Mouse (Mus musculus) megakaryocyte, embryonic 14.5 days (primary cell): ENCODE data around the gene Cbr4.

Source experiments
- FLI1 ChIP-seq: IDR thresholded peaks from 2 replicates; pipeline ENCODE4 v1.6.1; 2012; ENCODE audit warnings: low read length, inconsistent platforms, mixed read lengths
- GATA1 ChIP-seq: IDR thresholded peaks from 3 replicates; pipeline ENCODE4 v1.6.1; 2012; ENCODE audit warnings: mixed read lengths, low read length, inconsistent platforms, borderline replicate concordance

DNA sequence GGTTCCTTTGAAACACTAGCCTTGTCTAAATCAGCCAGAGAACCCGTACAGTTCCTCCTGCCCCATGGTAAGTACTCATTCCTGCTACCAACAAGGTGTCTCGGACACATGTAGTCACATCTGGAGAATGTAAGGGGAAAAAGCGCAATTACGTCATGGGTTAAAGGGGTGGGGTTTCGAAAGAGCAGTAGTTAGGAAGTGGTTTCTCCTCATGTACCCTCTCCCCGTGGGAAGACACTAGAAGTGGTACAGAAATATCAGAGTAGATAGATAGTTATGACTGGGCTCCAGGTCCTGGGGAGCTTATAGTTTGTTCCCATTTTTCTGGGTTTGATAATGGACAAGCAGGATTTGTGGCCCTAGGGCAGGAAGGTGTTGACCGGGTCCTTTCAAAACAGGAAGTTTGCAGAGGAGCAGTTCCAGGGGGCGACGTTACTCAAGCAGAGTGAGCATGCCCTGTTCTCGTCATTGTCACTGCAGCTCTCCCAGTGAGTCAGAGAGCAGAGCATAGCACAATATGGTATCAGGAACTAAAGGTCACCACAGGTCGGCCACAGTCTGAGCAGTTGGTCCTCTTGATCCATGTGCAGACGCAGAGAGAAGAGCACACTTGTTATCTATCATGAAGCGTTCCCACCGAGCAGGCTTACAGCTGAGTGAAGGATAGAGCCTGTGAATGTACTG lies 30.1 kb downstream of the Cbr4 start:
- TF ChIP-seq GATA1 (no peak), FLI1 (no peak)
